Mouse (Mus musculus): ENCODE results near the gene Gprc5a.

- TF ChIP-seq POLR2A (IDR thresholded peaks at IDR 0.05; ENCODE audit: insufficient read depth, low read depth, low read length) = no peak
- no peak for TF ChIP-seq CTCF (IDR thresholded peaks at IDR 0.05; ENCODE audit: insufficient read depth, low read depth, low read length)
Measured at GRCm38 (mm10) chr6:135048509-135048908, 16.9 kb upstream of the Gprc5a start.
